Mouse (Mus musculus): ENCODE data around the gene Tpm1.

Gene Tpm1

DNA sequence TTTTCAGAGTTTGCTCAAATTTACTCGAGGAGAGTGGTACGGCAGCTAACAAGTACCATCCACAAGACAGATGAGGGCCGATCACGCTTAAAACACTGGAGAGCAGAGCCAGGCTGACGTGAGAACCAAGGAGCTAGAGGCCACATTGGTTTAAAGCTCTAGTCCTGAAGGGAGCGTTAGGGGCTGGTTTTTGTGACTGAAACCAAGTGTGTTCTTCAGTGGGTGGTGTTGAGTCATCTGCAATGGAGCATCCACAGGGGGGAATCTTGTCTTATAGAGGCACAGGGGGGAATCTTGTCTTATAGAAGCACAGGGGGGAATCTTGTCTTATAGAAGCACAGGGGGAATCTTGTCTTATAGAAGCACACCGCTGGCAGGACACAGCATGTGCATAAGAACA is 22.3 kb downstream of the Tpm1 start:
- DNase-seq (ENCODE audit: low spot score) = no peak

DNA sequence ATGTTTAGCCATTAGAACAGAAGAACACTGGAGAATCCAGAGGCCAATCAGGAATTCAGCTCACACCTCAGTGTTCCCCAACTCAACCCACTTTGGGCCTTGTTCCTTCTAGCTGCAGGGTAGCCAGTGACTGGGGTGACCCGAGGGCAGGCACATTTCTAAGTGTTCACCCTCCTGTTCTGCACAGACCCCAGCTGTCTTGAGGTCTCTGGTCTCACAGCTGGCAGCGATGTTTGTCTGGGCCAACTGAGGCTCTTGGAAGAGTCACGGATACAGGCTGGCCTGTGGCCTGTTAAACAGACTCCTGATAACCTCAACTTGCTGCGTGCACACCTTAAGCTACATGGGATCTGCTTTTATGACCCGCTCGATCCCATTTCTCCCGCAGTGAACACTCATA is 23.1 kb downstream of the Tpm1 start:
- no peak for DNase-seq (ENCODE audit: low spot score)

DNA sequence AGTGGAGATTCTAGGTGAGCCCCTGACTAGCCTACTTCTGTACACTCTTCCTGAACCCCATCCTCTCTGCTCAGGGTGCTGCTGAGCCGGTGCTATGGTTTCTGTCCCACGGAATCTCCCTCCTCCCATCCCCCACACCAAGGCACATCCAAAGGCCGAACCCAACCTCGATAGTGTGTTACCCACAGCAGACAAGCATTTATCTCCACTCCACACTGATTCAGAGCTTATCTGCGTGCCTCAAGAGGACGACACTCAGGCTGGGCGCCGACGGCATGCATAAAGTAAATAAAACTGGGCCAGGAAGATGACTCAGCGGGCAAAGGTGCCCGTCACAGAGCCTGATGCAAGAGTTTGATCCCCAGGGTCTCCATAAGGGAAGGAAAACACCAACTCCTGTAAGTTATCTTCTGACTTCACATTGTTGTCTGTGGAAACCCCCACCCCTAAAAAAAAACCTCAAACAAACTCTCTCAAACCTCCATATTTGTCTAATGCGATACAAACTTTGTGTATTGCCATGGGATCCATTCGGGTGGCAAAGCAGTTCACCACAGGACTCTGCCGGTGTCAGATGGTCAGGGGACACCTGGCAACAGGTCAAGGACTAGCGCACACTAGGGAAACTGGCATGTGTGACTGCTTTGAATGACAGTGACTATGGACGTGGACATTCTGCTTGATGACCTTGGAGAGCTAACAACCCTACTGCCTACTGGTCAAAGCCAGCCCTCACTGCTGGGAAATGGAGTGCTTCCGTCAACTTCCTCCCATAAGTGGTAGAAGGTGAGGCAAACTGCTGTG is 24.1 kb downstream of the Tpm1 start:
- no peak for DNase-seq (ENCODE audit: low spot score)

- DNase-seq (ENCODE audit: low spot score) = no peak
Observed at GRCm38 (mm10) chr9:67023371-67023770, 25.8 kb downstream of the Tpm1 start.

GRCm38 (mm10) chr9:67020063-67020462 is 29.1 kb downstream of the Tpm1 start:
- DNase-seq (ENCODE audit: low spot score) = peak; percentile 63

- DNase-seq (ENCODE audit: low spot score) = no peak
Observed at GRCm38 (mm10) chr9:67013501-67013900, 35.7 kb downstream of the Tpm1 start.

DNA sequence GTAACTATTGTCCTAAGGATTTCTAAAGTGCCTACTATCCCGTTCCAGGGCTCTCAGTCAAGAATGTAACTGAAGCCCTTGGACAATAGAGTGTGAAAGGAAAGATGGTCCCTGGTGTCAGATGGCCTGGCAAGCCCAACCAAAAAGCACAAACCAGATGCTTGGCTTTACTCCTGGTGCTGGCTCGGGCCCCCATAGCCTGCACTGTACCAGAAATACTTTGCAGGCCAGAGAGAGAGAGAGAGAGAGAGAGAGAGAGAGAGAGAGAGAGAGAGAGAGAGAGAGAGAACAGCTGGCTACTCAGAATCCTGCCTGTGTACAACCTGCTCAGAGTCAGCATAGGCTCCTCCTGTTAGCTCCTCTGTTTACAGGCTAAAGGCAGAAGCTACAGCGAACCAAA is 36.7 kb downstream of the Tpm1 start:
- no peak for DNase-seq (ENCODE audit: low spot score)

GRCm38 (mm10) chr9:67011483-67011882 is 37.7 kb downstream of the Tpm1 start:
- DNase-seq (ENCODE audit: low spot score) = no peak

- DNase-seq (ENCODE audit: low spot score) = no peak
Observed at GRCm38 (mm10) chr9:67008781-67009180, 40.4 kb downstream of the Tpm1 start.

- no peak for DNase-seq (ENCODE audit: low spot score)
Observed at GRCm38 (mm10) chr9:67006376-67006775, 42.8 kb downstream of the Tpm1 start.

DNA sequence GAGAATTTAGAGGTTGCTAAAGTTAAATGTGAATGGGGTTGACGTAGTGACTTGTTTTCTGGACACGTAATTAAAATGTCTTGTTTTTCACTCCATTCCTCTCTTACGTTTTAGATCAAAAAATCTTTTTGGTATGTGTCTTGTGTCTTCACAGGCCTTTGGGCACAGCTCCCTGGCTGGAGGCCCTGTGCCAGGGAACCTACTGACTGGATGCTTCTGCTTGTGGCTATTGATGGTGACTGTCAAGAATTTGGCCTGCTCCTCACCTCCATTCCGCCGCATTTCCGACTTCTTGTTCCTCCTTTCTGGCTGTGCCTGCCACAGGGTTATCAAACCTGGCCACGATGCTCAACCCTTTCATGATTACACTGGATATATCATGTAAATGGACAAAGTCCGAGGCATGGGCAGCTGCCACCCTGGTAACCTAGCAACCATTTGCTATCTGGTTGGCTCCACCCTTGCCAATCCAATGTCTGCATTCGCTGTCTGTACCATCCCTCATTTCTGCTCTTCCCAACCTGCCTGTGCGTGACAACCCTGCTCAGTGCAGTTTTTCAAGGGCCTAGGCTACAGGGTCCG is 44.0 kb downstream of the Tpm1 start:
- DNase-seq (ENCODE audit: low spot score) = no peak

DNA sequence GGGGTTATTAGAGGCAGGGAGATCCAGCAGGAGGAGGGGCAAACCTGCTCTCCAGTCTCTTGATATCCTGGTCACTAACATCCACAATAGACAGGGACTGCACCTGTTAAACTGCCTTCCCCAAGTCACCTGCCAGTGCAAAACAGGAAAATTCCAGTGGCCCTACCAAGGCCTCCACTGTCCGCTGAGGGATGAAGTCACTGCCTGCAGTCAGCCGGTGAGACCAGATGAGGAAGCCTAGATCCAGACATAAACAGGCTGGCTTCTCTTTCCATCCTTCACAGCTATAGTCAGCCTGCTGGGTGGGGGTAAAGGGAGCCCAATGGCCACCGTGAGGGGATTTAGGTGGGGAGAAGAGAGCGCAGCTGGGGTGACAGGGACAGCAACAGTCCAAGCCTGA is 45.5 kb downstream of the Tpm1 start:
- DNase-seq (ENCODE audit: low spot score) = no peak

DNA sequence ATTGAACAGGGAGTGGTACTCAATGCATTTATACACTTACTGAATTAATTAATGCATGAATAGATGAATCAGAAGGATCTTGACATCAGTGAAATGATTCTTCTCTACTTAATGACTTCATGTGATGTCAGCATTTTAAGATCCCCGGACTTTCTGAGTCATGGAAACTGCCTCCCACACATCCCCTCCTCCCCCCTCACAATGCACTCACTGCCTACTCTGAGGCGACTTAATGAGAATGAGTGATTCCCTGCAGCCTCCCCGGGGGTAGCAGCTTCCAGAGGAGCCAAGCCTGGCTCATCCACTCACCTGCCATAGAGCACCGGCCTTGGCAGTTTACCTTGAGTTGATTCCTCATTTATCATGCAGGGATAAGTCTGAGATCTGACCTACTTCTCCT is 46.0 kb downstream of the Tpm1 start:
- no peak for DNase-seq (ENCODE audit: low spot score)

GRCm38 (mm10) chr9:67001506-67001905 is 47.7 kb downstream of the Tpm1 start:
- no peak for DNase-seq (ENCODE audit: low spot score)

DNA sequence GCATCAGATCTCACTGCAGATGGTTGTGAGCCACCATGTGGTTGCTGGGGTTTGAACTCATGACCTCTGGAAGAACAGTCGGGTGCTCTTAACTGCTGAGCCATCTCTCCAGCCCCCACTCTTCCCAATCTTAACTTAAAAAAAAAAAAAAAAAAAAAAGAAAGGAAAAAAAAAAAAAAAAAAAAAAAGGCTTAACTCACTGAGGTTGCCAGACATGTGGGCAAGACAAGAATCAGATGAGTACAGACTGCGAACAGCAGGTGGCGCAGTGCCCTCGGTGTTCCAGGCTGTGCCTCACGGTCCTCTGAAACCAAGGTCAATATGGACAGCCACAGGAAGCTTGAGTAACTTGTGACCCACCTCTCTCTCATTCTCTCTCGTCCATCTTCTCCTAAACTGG is 48.2 kb downstream of the Tpm1 start:
- DNase-seq (ENCODE audit: low spot score) = peak; percentile 78

DNA sequence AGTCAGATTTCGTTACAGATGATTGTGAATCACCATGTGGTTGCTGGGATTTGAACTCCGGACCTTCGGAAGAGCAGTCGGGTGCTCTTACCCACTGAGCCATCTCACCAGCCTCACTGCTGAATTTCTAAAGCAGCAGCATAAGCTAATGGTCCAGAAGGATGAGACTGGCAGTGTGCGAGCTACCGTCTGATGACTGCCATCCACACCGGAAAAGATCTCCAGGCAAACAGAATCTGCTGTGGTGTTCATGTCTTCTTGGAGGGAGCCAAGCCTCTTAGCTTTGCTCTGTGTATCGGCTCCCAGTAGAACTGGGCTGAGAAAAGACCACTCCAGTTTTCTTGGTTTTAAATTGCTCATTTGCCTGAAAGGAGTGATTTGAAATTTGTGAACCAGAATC is 49.5 kb downstream of the Tpm1 start:
- no peak for DNase-seq (ENCODE audit: low spot score)

DNA sequence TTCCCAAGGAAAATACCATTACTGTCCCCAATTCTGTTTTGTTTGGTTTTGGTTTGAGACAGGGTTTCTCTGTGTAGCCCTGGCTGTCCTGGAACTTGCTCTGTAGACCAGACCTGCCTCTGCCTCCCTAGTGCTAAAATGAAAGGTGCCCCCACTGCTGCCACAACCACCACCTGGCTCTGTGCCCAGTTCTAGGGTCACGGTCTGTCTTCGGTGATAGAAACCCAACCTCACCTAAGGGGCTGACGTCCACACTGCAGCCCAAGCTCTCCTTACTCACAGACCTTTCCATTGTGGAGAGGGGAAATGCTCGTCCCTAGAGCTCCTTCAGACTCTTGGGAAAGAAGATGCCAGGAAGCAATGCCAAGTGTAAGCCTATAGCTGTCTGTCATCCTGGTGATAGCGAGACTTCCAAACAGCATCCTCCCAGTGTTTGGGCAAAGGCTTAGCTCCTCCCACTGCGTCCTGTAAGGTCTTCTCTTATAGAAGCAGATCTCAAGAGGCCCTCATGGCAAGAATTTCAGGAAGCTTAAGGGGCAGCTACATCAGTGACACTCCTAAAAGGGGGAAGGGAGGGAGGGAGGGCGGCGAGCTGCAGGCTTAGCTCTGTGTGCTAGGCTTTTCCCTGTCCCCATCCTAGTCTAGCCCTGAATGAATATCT is 57.3 kb downstream of the Tpm1 start:
- DNase-seq (ENCODE audit: low spot score) = no peak

DNA sequence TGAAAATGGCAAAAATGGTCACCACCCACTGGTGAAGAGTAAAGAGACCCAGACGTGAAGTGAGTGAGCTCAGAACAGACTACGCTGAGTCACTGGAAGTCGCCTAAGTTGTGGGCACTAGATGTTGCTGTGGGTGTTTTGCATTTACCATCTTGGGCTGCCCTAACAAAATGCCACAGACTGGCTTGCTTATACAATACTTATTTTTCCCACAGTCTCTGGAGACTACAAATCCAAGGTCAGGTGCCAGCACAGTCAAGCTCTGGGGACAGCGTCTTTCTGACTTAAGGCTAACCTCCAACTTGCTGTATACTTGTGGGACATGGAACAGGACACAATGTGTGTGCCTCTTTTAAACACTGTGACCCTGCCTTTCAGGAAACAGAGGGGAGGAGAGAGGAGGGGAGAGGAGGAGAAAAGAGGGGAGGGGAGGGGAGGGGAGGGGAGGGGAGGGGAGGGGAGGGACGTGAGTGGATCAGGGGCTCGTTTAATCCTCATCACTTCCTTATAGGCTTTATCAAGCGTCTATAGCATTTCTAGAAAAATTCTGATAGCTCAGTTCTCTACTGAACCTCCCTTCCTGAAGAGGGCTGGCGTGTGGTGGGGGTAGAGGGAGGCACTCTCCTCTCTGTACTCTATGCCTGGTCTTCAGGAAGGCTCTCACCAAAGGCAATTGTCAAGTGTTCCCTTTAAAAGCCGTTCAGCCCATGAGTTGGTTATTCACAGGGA is 58.0 kb downstream of the Tpm1 start:
- no peak for DNase-seq (ENCODE audit: low spot score)

DNA sequence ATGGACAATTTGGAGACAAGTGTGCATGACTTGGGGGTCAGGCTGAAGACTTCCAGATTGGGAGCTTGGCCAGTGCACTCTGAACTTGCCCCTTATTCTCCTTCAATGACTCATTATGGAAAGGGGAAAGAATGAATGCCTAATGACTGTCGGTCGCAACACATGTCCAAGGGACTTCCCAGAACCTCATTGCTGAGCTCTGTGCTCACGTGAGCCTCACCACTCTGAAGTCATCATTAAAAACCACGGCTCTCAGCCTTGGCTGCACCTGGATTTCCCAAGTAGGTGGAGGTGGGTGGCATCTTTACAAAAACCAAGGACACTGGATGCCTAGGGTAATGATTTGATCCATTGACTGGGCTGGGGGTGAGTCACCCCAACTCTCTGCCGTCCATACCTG is 59.2 kb downstream of the Tpm1 start:
- no peak for DNase-seq (ENCODE audit: low spot score)

- no peak for DNase-seq (ENCODE audit: low spot score)
Observed at GRCm38 (mm10) chr9:66989581-66989980, 59.6 kb downstream of the Tpm1 start.

DNA sequence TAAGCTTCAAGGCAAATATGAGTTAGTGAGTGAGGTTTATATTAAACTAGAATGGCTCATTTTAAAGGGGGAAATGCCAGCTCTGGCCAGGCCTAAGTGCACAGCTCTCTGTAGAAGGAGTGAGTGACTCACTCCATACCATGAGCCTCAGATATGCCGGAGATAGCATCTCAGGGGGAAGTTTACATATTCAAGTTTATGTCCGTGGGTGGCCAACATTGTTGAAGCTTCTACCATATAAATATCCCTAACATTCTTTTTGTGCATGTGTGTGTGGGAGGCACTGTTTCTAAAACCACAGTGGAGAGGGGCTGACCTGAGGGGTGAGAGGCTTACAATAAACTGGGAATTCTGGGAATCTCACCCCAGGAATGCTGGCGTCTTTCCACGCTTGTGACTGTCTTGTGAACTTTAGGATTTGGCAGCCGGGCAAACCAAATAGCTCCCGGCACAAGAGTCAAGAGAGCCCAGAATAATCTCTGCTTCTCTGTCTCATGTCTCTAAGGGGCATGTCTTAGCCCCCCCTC is 60.3 kb downstream of the Tpm1 start:
- peak; percentile 19 for DNase-seq (ENCODE audit: low spot score)

GRCm38 (mm10) chr9:66988198-66988887 is 60.9 kb downstream of the Tpm1 start:
- no peak for DNase-seq (ENCODE audit: low spot score)
